Mouse (Mus musculus): ENCODE results near the gene Dst. TPM values are rescaled to one million over a fixed set of nuclear protein-coding genes. Genes with fewer than 3 reads are reported as not detected.

Gene Dst
- polyA plus RNA-seq, 2 experiments, result 4.3 to 5.0 TPM

DNA sequence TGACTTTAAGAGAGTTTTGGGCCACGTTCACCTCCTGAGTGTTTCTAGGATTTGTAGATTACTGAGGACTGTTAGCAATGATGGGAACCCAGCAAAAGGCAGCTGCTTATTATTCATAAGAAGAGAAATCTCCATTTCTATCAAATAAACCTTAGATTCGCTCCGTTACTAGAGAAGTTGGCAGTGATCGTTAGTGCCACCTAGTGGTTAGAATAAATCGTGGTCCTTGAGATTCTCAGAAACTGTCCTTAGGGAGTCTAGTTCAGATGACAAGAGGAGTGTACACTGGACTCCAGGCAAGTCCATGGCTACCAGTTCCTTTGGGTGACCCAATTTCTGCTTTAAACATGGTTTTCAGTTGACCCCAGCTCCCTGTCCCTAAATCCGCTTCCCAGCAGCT is 58.3 kb downstream of the Dst start:
- Histone ChIP-seq H3K27ac (no peak overlapping the region), H3K9me3 (ENCODE audit: control insufficient read depth, low read length) (no peaks in the 10 kb centered on the region), H3K4me1 (replicated peaks; ENCODE audit: control insufficient read depth in 2 of 2, insufficient read depth in 2 of 2, low read length in 1 of 2) (no peaks in the 10 kb centered on the region), H3K27me3 (ENCODE audit: control insufficient read depth, insufficient read depth, low read length) (no peaks in the 10 kb centered on the region), H3K36me3 (replicated peaks; ENCODE audit: control insufficient read depth, insufficient read depth, low read depth) (no peaks in the 10 kb centered on the region), H3K9ac (replicated peaks) (no peak overlapping the region), H3K4me2 (ENCODE audit: low read depth) (no peak overlapping the region), H3K4me3 (ENCODE audit: insufficient read depth in 1 of 2, low read depth in 2 of 2, low read length in 2 of 2) (no peak overlapping the region)
- ATAC-seq (ENCODE audit: insufficient read depth) (no peak), DNase-seq (ENCODE audit: low read depth in 3 of 3, low spot score in 3 of 3) (peak in 1 of 3 experiments; percentile 10)
- TF ChIP-seq CTCF (IDR thresholded peaks at IDR 0.05; ENCODE audit: low read depth), result peak; percentile 58
- no peak for TF ChIP-seq EP300 (IDR thresholded peaks at IDR 0.05; ENCODE audit: low read depth)
- WGBS (ENCODE audit: insufficient replicate concordance), result 26% methylated on average over 6 of the region's 6 CpGs

- Histone ChIP-seq H3K9ac (replicated peaks) (no peak overlapping the region), H3K4me3 (ENCODE audit: insufficient read depth in 1 of 2, low read depth in 2 of 2, low read length in 2 of 2) (no peak overlapping the region), H3K4me2 (ENCODE audit: low read depth) (no peak overlapping the region), H3K4me1 (replicated peaks; ENCODE audit: control insufficient read depth in 2 of 2, insufficient read depth in 2 of 2, low read length in 1 of 2) (no peaks in the 10 kb centered on the region), H3K36me3 (replicated peaks; ENCODE audit: control insufficient read depth, insufficient read depth, low read depth) (no peaks in the 10 kb centered on the region), H3K27me3 (ENCODE audit: control insufficient read depth, insufficient read depth, low read length) (no peaks in the 10 kb centered on the region), H3K27ac (no peak overlapping the region), H3K9me3 (ENCODE audit: control insufficient read depth, low read length) (no peaks in the 10 kb centered on the region)
- TF ChIP-seq EP300 (IDR thresholded peaks at IDR 0.05; ENCODE audit: low read depth) (no peak), CTCF (IDR thresholded peaks at IDR 0.05; ENCODE audit: low read depth) (no peak)
- ATAC-seq (ENCODE audit: insufficient read depth) (no peak), DNase-seq (ENCODE audit: low read depth in 3 of 3, low spot score in 3 of 3) (no peak)
- 71% methylated on average over 4 of the region's 4 CpGs for WGBS (ENCODE audit: insufficient replicate concordance)
These were observed 59.2 kb downstream of the Dst start for GRCm38 (mm10) chr1:33967206-33967605.

DNA sequence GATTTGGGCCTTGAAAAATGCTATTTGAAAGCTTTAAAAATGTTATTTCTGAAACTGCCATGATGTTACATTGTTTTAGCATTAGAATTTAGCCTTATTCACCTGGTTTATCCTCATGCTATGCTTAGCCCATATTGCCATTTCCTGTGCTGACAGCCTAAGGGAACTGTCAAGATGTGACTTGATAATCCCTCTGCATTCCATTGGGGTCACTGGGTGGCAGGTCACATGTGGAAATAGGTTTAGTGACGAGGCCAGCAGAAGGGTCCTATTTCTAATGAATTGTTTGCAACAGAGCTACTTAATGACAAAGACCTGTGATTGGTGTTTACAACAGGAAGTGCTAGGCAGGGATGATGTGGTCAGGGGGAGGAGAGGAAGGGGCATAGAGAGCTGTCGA is 61.9 kb downstream of the Dst start:
- no peak for TF ChIP-seq CTCF (IDR thresholded peaks at IDR 0.05; ENCODE audit: low read depth)
- TF ChIP-seq EP300 (IDR thresholded peaks at IDR 0.05; ENCODE audit: low read depth), result no peak
- DNase-seq (ENCODE audit: low read depth in 3 of 3, low spot score in 3 of 3) (no peak), ATAC-seq (ENCODE audit: insufficient read depth) (no peak)
- H3K9me3 ChIP-seq (ENCODE audit: control insufficient read depth, low read length), result no peaks in the 10 kb centered on the region
- peaks cover 0 to 4% of the 10 kb centered on the region in 2 experiments; a peak in 1 of 4 replicates for H3K4me1 ChIP-seq (replicated peaks; ENCODE audit: control insufficient read depth in 2 of 2, insufficient read depth in 2 of 2, low read length in 1 of 2)
- no peaks in the 10 kb centered on the region for H3K27me3 ChIP-seq (ENCODE audit: control insufficient read depth, insufficient read depth, low read length)
- no peak overlapping the region for H3K9ac ChIP-seq (replicated peaks)
- 31% methylated on average over 2 of the region's 2 CpGs for WGBS (ENCODE audit: insufficient replicate concordance)
- no peak overlapping the region for H3K4me2 ChIP-seq (ENCODE audit: low read depth)
- H3K4me3 ChIP-seq (ENCODE audit: insufficient read depth in 1 of 2, low read depth in 2 of 2, low read length in 2 of 2), result no peak overlapping the region
- H3K36me3 ChIP-seq (replicated peaks; ENCODE audit: control insufficient read depth, insufficient read depth, low read depth), result no peaks in the 10 kb centered on the region
- no peak overlapping the region for H3K27ac ChIP-seq

GRCm38 (mm10) chr1:33974401-33974800 is 66.4 kb downstream of the Dst start:
- no peaks in the 10 kb centered on the region for H3K27me3 ChIP-seq (ENCODE audit: control insufficient read depth, insufficient read depth, low read length)
- H3K4me2 ChIP-seq (ENCODE audit: low read depth), result no peak overlapping the region
- no peak overlapping the region for H3K4me3 ChIP-seq (ENCODE audit: insufficient read depth in 1 of 2, low read depth in 2 of 2, low read length in 2 of 2)
- no peak for TF ChIP-seq CTCF (IDR thresholded peaks at IDR 0.05; ENCODE audit: low read depth)
- no peak for TF ChIP-seq EP300 (IDR thresholded peaks at IDR 0.05; ENCODE audit: low read depth)
- no peaks in the 10 kb centered on the region for H3K36me3 ChIP-seq (replicated peaks; ENCODE audit: control insufficient read depth, insufficient read depth, low read depth)
- H3K27ac ChIP-seq, result no peak overlapping the region
- H3K9ac ChIP-seq (replicated peaks), result no peak overlapping the region
- peaks cover 0 to 5% of the 10 kb centered on the region in 2 experiments; a peak in 1 of 4 replicates for H3K4me1 ChIP-seq (replicated peaks; ENCODE audit: control insufficient read depth in 2 of 2, insufficient read depth in 2 of 2, low read length in 1 of 2)
- no peaks in the 10 kb centered on the region for H3K9me3 ChIP-seq (ENCODE audit: control insufficient read depth, low read length)
- 61% methylated on average over 11 of the region's 11 CpGs for WGBS (ENCODE audit: insufficient replicate concordance)
- DNase-seq (ENCODE audit: low read depth in 3 of 3, low spot score in 3 of 3), result no peak
- ATAC-seq (ENCODE audit: insufficient read depth), result no peak

DNA sequence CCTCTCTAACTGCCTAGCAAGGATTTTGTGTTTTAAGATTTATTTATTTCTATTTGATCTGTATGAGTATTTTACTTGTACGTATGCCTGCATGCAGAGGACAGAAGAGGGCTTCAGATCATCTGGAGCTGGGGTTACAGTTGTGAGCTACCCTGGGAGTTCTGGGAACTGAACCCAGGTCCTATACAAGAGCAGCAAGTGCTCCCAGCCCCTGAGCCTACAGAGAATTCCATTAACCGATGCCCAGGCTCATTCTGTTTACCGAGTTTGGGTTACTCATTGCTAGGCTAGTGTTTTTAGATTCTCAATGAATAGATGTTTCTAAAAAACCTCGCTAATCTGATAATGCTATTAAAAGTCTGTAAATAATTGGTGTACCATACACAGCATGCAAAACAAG is 67.3 kb downstream of the Dst start:
- Histone ChIP-seq H3K4me3 (ENCODE audit: insufficient read depth in 1 of 2, low read depth in 2 of 2, low read length in 2 of 2) (no peak overlapping the region), H3K9ac (replicated peaks) (no peak overlapping the region), H3K36me3 (replicated peaks; ENCODE audit: control insufficient read depth, insufficient read depth, low read depth) (no peaks in the 10 kb centered on the region), H3K9me3 (ENCODE audit: control insufficient read depth, low read length) (no peaks in the 10 kb centered on the region), H3K4me2 (ENCODE audit: low read depth) (no peak overlapping the region), H3K27me3 (ENCODE audit: control insufficient read depth, insufficient read depth, low read length) (no peaks in the 10 kb centered on the region), H3K4me1 (replicated peaks; ENCODE audit: control insufficient read depth in 2 of 2, insufficient read depth in 2 of 2, low read length in 1 of 2) (peaks cover 0 to 5% of the 10 kb centered on the region in 2 experiments; a peak in 1 of 4 replicates), H3K27ac (no peak overlapping the region)
- 52% methylated on average over 4 of the region's 4 CpGs for WGBS (ENCODE audit: insufficient replicate concordance)
- no peak for DNase-seq (ENCODE audit: low read depth in 3 of 3, low spot score in 3 of 3)
- TF ChIP-seq EP300 (IDR thresholded peaks at IDR 0.05; ENCODE audit: low read depth) (no peak), CTCF (IDR thresholded peaks at IDR 0.05; ENCODE audit: low read depth) (no peak)
- ATAC-seq (ENCODE audit: insufficient read depth), result no peak

All from liver, embryonic 14.5 days (tissue).